Mouse (Mus musculus) thymus, postnatal 10 days (tissue): ENCODE data around the gene Prok2.

ENCODE experiments used
- DNase-seq, 2 experiments: peaks; one replicate each; pipeline ENCODE4 v3.0.0; 2021; ENCODE audit warnings: low spot score in 2 of 2

The Prok2 gene

GRCm38 (mm10) chr6:99692916-99693841, 33.0 kb downstream of the Prok2 start:
- no peak for DNase-seq

- no peak for DNase-seq
These were observed 33.8 kb downstream of the Prok2 start, which contains the start of gene Gpr27 for GRCm38 (mm10) chr6:99692206-99692915. Gene Gpr27 (plus strand): TSS chr6:99692679.

GRCm38 (mm10) chr6:99691666-99692205, 34.5 kb downstream of the Prok2 start:
- DNase-seq = no peak

GRCm38 (mm10) chr6:99688513-99688912, 37.7 kb downstream of the Prok2 start:
- no peak for DNase-seq

GRCm38 (mm10) chr6:99684899-99685298, 41.3 kb downstream of the Prok2 start:
- peak in 1 of 2 experiments; percentile 65 for DNase-seq

- no peak for DNase-seq
These were observed 42.2 kb downstream of the Prok2 start for GRCm38 (mm10) chr6:99683974-99684373.

GRCm38 (mm10) chr6:99678108-99678507, 48.1 kb downstream of the Prok2 start:
- DNase-seq = no peak

GRCm38 (mm10) chr6:99677325-99677724, 48.9 kb downstream of the Prok2 start:
- DNase-seq = no peak

GRCm38 (mm10) chr6:99674482-99674881, 51.7 kb downstream of the Prok2 start:
- DNase-seq = no peak

GRCm38 (mm10) chr6:99671768-99672167, 54.4 kb downstream of the Prok2 start:
- no peak for DNase-seq

- DNase-seq = peak; percentile 55 to 70
These were observed 55.6 kb downstream of the Prok2 start for GRCm38 (mm10) chr6:99670481-99671119.

GRCm38 (mm10) chr6:99669481-99670325, 56.5 kb downstream of the Prok2 start:
- no peak for DNase-seq

GRCm38 (mm10) chr6:99667290-99667689, 58.9 kb downstream of the Prok2 start:
- peak in 1 of 2 experiments; percentile 41 for DNase-seq

GRCm38 (mm10) chr6:99666318-99667171, 59.6 kb downstream of the Prok2 start, which contains the start of the genes Eif4e3 and Gm20696:
Gene Eif4e3 (minus strand): TSS chr6:99666771.
Gene Gm20696 (minus strand): TSS chr6:99666797.
- no peak for DNase-seq

- DNase-seq = no peak
These were observed 60.5 kb downstream of the Prok2 start for GRCm38 (mm10) chr6:99665457-99666317.

- no peak for DNase-seq
These were observed 63.0 kb downstream of the Prok2 start for GRCm38 (mm10) chr6:99663232-99663631.
